In genomic region chr4:70534078-70534890, GRCm38 (mm10) we compare ENCODE assay signal across 8 mouse cellular contexts. TPM values are rescaled to one million over a fixed set of nuclear protein-coding genes. Genes with fewer than 3 reads are reported as not detected.
DNase-seq lines count a peak whose midpoint lies in the region; ATAC-seq and TF ChIP-seq lines count a peak whose summit lies in the region.

No protein-coding gene starts in this region.

- no peaks in the 10 kb centered on the region for H3K36me3 ChIP-seq in embryonic facial prominence, embryonic 13.5 days
- H3K36me3 ChIP-seq in heart, embryonic 15.5 days = no peaks in the 10 kb centered on the region
- no peaks in the 10 kb centered on the region for H3K36me3 ChIP-seq in lung, postnatal 0 days (ENCODE audit: insufficient read depth, low read length)

- TF ChIP-seq CTCF in layer of hippocampus, adult 2 months (conservative IDR thresholded peaks at IDR 0.05) = no peak
- no peak for TF ChIP-seq CTCF in lung, postnatal 0 days (IDR thresholded peaks at IDR 0.05)

- H3K4me3 ChIP-seq in embryonic facial prominence, embryonic 13.5 days = peak overlapping the region; percentile 90
- H3K4me3 ChIP-seq in heart, embryonic 15.5 days = peak overlapping the region; percentile 96
- peak overlapping the region; percentile 87 for H3K4me3 ChIP-seq in layer of hippocampus, adult 2 months
- H3K4me3 ChIP-seq in lung, postnatal 0 days (ENCODE audit: low read depth, low read length) = peak overlapping the region; percentile 91

- H3K4me1 ChIP-seq in embryonic facial prominence, embryonic 13.5 days = peaks cover 27% of the 10 kb centered on the region
- peaks cover 18% of the 10 kb centered on the region for H3K4me1 ChIP-seq in heart, embryonic 15.5 days (replicated peaks)
- peaks cover 10% of the 10 kb centered on the region for H3K4me1 ChIP-seq in lung, postnatal 0 days (ENCODE audit: insufficient read depth, low read depth, low read length)

- peak overlapping the region; percentile 92 for H3K4me2 ChIP-seq in embryonic facial prominence, embryonic 13.5 days
- peak overlapping the region; percentile 83 for H3K4me2 ChIP-seq in heart, embryonic 15.5 days
- H3K4me2 ChIP-seq in lung, postnatal 0 days (replicated peaks; ENCODE audit: low read depth, low read length) = peak overlapping the region; percentile 97

- no peaks in the 10 kb centered on the region for H3K9me3 ChIP-seq in embryonic facial prominence, embryonic 13.5 days
- H3K9me3 ChIP-seq in heart, embryonic 15.5 days (replicated peaks) = no peaks in the 10 kb centered on the region
- no peaks in the 10 kb centered on the region for H3K9me3 ChIP-seq in lung, postnatal 0 days (ENCODE audit: low read length)

- peak; percentile 16 for DNase-seq in ES-CJ7 (ENCODE audit: low read depth, low spot score)
- DNase-seq in adrenal gland, postnatal 25 days = peak; percentile 32
- DNase-seq in layer of hippocampus, adult 2 months (ENCODE audit: low spot score in 2 of 2) = peak; percentile 23 to 47
- peak; percentile 57 for DNase-seq in lung, postnatal 0 days (ENCODE audit: low spot score)
- peak; percentile 37 to 47 for DNase-seq in right cerebral cortex, adult 2 months (ENCODE audit: low spot score in 2 of 2)
- DNase-seq in thymus, postnatal 4 days = peak; percentile 64

- H3K9ac ChIP-seq in embryonic facial prominence, embryonic 13.5 days = peak overlapping the region; percentile 91
- H3K9ac ChIP-seq in heart, embryonic 15.5 days = peak overlapping the region; percentile 81
- H3K9ac ChIP-seq in lung, postnatal 0 days (replicated peaks; ENCODE audit: low read depth) = peak overlapping the region; percentile 76

- ATAC-seq in embryonic facial prominence, embryonic 13.5 days (ENCODE audit: insufficient number of reproducible peaks, insufficient read depth, low FRiP score, low TSS enrichment, low read depth) = peak; percentile 10
- ATAC-seq in heart, embryonic 15.5 days (replicated peaks; ENCODE audit: insufficient number of reproducible peaks, insufficient read depth, low FRiP score, low read depth) = peak; percentile 5; the same call in 1 of the 2 replicates
- ATAC-seq in lung, postnatal 0 days = peak; percentile 15

- TF ChIP-seq EP300 in lung, postnatal 0 days (IDR thresholded peaks at IDR 0.05) = no peak

- no peaks in the 10 kb centered on the region for H3K27me3 ChIP-seq in embryonic facial prominence, embryonic 13.5 days
- no peaks in the 10 kb centered on the region for H3K27me3 ChIP-seq in heart, embryonic 15.5 days
- H3K27me3 ChIP-seq in lung, postnatal 0 days (replicated peaks; ENCODE audit: insufficient read depth, low read length) = no peaks in the 10 kb centered on the region

- peak overlapping the region; percentile 66 for H3K27ac ChIP-seq in embryonic facial prominence, embryonic 13.5 days
- H3K27ac ChIP-seq in heart, embryonic 15.5 days = peak overlapping the region; percentile 38; the same call in 1 of the 2 replicates
- peak overlapping the region; percentile 97 for H3K27ac ChIP-seq in layer of hippocampus, adult 2 months
- H3K27ac ChIP-seq in lung, postnatal 0 days (ENCODE audit: low read length) = peak overlapping the region; percentile 80

- WGBS in embryonic facial prominence, embryonic 13.5 days = under 1% methylated on average over 63 of the region's 66 CpGs
- under 1% methylated on average over 64 of the region's 66 CpGs for WGBS in heart, embryonic 15.5 days
- under 1% methylated on average over 47 of the region's 66 CpGs for WGBS in lung, postnatal 0 days

RNA-seq across cellular contexts. Expression of gene Megf9, which starts 0.5 kb away (rescaled TPM):
- total RNA-seq in adrenal gland, postnatal 25 days (2021) = 25.4 and 43.8 TPM in 2 replicates
- 13.0 and 13.8 TPM in 2 replicates for polyA plus RNA-seq in embryonic facial prominence, embryonic 13.5 days (2015; fragmentation: Nextera tagmentation; extraction: Ambion mirVana)
- 3.5 and 5.5 TPM in 2 replicates for polyA plus RNA-seq in heart, embryonic 15.5 days (2015; fragmentation: Nextera tagmentation; extraction: Ambion mirVana)
- total RNA-seq in layer of hippocampus, adult 2 months (2021) = 100 to 1,000 TPM; 126 to 132 TPM
- polyA plus RNA-seq in lung, postnatal 0 days (2015; fragmentation: Nextera tagmentation; extraction: Ambion mirVana) = 10.5 and 11.8 TPM in 2 replicates

Comparison
In these comparisons a context has a peak if more than half of its experiments do, and no peak if none do; other contexts are left out.
1. Peak in every context shown above with its lines: DNase-seq, ATAC-seq, H3K4me3 ChIP-seq and H3K27ac ChIP-seq.
2. H3K27ac ChIP-seq: peak in every context shown above with its lines; median percentile 97 in layer of hippocampus, adult 2 months; 80 in lung, postnatal 0 days; 66 in embryonic facial prominence, embryonic 13.5 days; 38 in heart, embryonic 15.5 days.